Mouse (Mus musculus) MEL (cell line): ENCODE data around the gene Rnf207. TPM values are rescaled to one million over a fixed set of nuclear protein-coding genes. Genes with fewer than 3 reads are reported as not detected.

Experiments used
- DNase-seq: peaks from one replicate; pipeline ENCODE4 v3.0.0; 2011; ENCODE audit warnings: low read depth, low spot score
- H3K27ac ChIP-seq: 2 replicates; pipeline ENCODE4 v1.5.1; 2012; ENCODE audit warnings: low read depth, mild to moderate bottlenecking, control low read depth, low read length, moderate library complexity; ENCODE audit not compliant: control insufficient read depth
- H3K27me3 ChIP-seq, 2 experiments: fragments of 150-350 bp in 1 of 2; sonication (generic) in 1 of 2; 2 replicates each; pipeline ENCODE4 v1.6.1; 2012; ENCODE audit warnings: low read length in 2 of 2, mild to moderate bottlenecking in 2 of 2, improper control_type of control experiment in 1 of 2, moderate library complexity in 1 of 2; ENCODE audit not compliant: insufficient read depth in 2 of 2, control insufficient read depth in 1 of 2
- H3K36me3 ChIP-seq, 2 experiments: 2 replicates each; pipeline ENCODE4 v1.6.1; 2012 to 2014; ENCODE audit warnings: low read length in 2 of 2, improper control_type of control experiment in 1 of 2, inconsistent platforms in 1 of 2, mild to moderate bottlenecking in 1 of 2; ENCODE audit not compliant: insufficient read depth in 2 of 2, control insufficient read depth in 1 of 2
- H3K4me1 ChIP-seq, 2 experiments: fragments of 150-350 bp in 1 of 2; sonication (generic) in 1 of 2; 2 replicates each; pipeline ENCODE4 v1.6.1; 2012; ENCODE audit warnings: low read length in 2 of 2, improper control_type of control experiment in 1 of 2, mild to moderate bottlenecking in 1 of 2; ENCODE audit not compliant: insufficient read depth in 2 of 2, control insufficient read depth in 1 of 2
- H3K4me3 ChIP-seq, 2 experiments: fragments of 150-350 bp in 1 of 2; sonication (generic) in 1 of 2; 2 replicates each; pipeline ENCODE4 v1.5.1; 2012; ENCODE audit warnings: low read depth in 2 of 2, low read length in 2 of 2, mild to moderate bottlenecking in 2 of 2, moderate library complexity in 2 of 2, control low read depth in 1 of 2, improper control_type of control experiment in 1 of 2; ENCODE audit not compliant: control insufficient read depth in 1 of 2, insufficient read depth in 1 of 2
- H3K79me2 ChIP-seq: 2 replicates; pipeline ENCODE4 v1.6.1; 2012; ENCODE audit warnings: mild to moderate bottlenecking, low read length, moderate library complexity; ENCODE audit not compliant: control insufficient read depth, poor library complexity, insufficient read depth
- H3K9ac ChIP-seq: 2 replicates; pipeline ENCODE4 v1.6.1; 2012; ENCODE audit warnings: low read depth, mild to moderate bottlenecking, control low read depth, low read length, moderate library complexity; ENCODE audit not compliant: control insufficient read depth, poor library complexity, severe bottlenecking
- H3K9me3 ChIP-seq: fragments of 150-350 bp; sonication (generic); replicated peaks from 2 replicates; pipeline ENCODE4 v1.6.1; 2012; ENCODE audit warnings: mild to moderate bottlenecking, low read length, improper control_type of control experiment, moderate library complexity; ENCODE audit not compliant: insufficient read depth
- BHLHE40 ChIP-seq: IDR thresholded peaks from 2 replicates; pipeline ENCODE4 v1.6.1; 2012; ENCODE audit warnings: low read depth, mild to moderate bottlenecking, inconsistent platforms, low read length, improper control_type of control experiment, borderline replicate concordance
- CHD2 ChIP-seq: IDR thresholded peaks from 2 replicates; pipeline ENCODE4 v1.6.1; 2011; ENCODE audit warnings: low read length, improper control_type of control experiment
- CTCF ChIP-seq, 3 experiments: IDR thresholded peaks in 2 of 3; conservative IDR thresholded peaks in 1 of 3; 2 replicates each; pipeline ENCODE4 v1.5.1; 2011 to 2012; ENCODE audit warnings: low read length in 3 of 3, low read depth in 2 of 3, mild to moderate bottlenecking in 2 of 3, improper control_type of control experiment in 1 of 3, inconsistent platforms in 1 of 3, mixed read lengths in 1 of 3, moderate library complexity in 1 of 3; ENCODE audit not compliant: control insufficient read depth in 1 of 3, insufficient read depth in 1 of 3, poor library complexity in 1 of 3, severe bottlenecking in 1 of 3
- GABPA ChIP-seq: IDR thresholded peaks from 2 replicates; pipeline ENCODE4 v1.6.1; 2012; ENCODE audit warnings: low read depth, mild to moderate bottlenecking, inconsistent platforms, low read length, improper control_type of control experiment, moderate library complexity
- HCFC1 ChIP-seq: IDR thresholded peaks from 2 replicates; pipeline ENCODE4 v1.6.1; 2012; ENCODE audit warnings: low read depth, mild to moderate bottlenecking, inconsistent platforms, low read length, improper control_type of control experiment, moderate library complexity
- KAT2A ChIP-seq: conservative IDR thresholded peaks from 2 replicates; pipeline ENCODE4 v1.6.1; 2012; ENCODE audit warnings: low read depth, low read length, improper control_type of control experiment, inconsistent platforms
- MAZ ChIP-seq: IDR thresholded peaks from 2 replicates; pipeline ENCODE4 v1.6.1; 2012; ENCODE audit warnings: low read depth, mild to moderate bottlenecking, inconsistent platforms, low read length, improper control_type of control experiment
- MXI1 ChIP-seq: IDR thresholded peaks from 2 replicates; pipeline ENCODE4 v1.6.1; 2011; ENCODE audit warnings: mild to moderate bottlenecking, low read depth, low read length, improper control_type of control experiment
- MYB ChIP-seq: IDR thresholded peaks from 2 replicates; pipeline ENCODE4 v1.6.1; 2011; ENCODE audit warnings: mild to moderate bottlenecking, low read depth, low read length, improper control_type of control experiment
- NELFE ChIP-seq: IDR thresholded peaks from 2 replicates; pipeline ENCODE4 v1.6.1; 2011; ENCODE audit warnings: low read depth, low read length, improper control_type of control experiment
- NRF1 ChIP-seq: IDR thresholded peaks from 2 replicates; pipeline ENCODE4 v1.6.1; 2014; ENCODE audit warnings: low read depth, mild to moderate bottlenecking, inconsistent platforms, low read length, improper control_type of control experiment, moderate library complexity; ENCODE audit not compliant: poor library complexity, insufficient read depth, severe bottlenecking
- POLR2AphosphoS2 ChIP-seq: IDR thresholded peaks from 2 replicates; pipeline ENCODE4 v1.6.1; 2011; ENCODE audit warnings: low read length, improper control_type of control experiment
- RAD21 ChIP-seq: IDR thresholded peaks from 2 replicates; pipeline ENCODE4 v1.6.1; 2011; ENCODE audit warnings: mild to moderate bottlenecking, low read depth, low read length, improper control_type of control experiment
- RCOR1 ChIP-seq: IDR thresholded peaks from 2 replicates; pipeline ENCODE4 v1.6.1; 2012; ENCODE audit warnings: low read depth, mild to moderate bottlenecking, inconsistent platforms, low read length, improper control_type of control experiment
- SMC3 ChIP-seq: IDR thresholded peaks from 2 replicates; pipeline ENCODE4 v1.6.1; 2011; ENCODE audit warnings: low read depth, low read length, improper control_type of control experiment
- TBP ChIP-seq: IDR thresholded peaks from 2 replicates; pipeline ENCODE4 v1.8.0; 2011; ENCODE audit warnings: low read depth, low read length, improper control_type of control experiment
- TCF12 ChIP-seq: IDR thresholded peaks from 2 replicates; pipeline ENCODE4 v1.6.1; 2014; ENCODE audit warnings: low read depth, mild to moderate bottlenecking, inconsistent platforms, low read length, improper control_type of control experiment, moderate library complexity
- ZNF384 ChIP-seq: IDR thresholded peaks from 2 replicates; pipeline ENCODE4 v1.6.1; 2012; ENCODE audit warnings: low read depth, mild to moderate bottlenecking, inconsistent platforms, low read length, improper control_type of control experiment
- polyA plus RNA-seq, 2 experiments: library from polyadenylated mRNA; stranded (reverse) in 1 of 2; unstranded in 1 of 2; fragments of >175 nt in 1 of 2; fragments of >200 nt in 1 of 2; gene quantifications; 2 replicates each; pipeline versions ENCODE4 v1.2.1 to v1.2.4; 2012; ENCODE audit warnings: low replicate concordance in 2 of 2, low read depth in 1 of 2; ENCODE audit not compliant: insufficient read length in 2 of 2, insufficient read depth in 1 of 2, missing spikeins in 1 of 2
- total RNA-seq: library from RNA; depleted of rRNA; stranded (reverse); fragments of 300-350 nt; gene quantifications from 2 replicates; pipeline ENCODE4 v1.2.3, GENCODE M21; 2012

Rnf207 gene
- total and polyA plus RNA-seq, 3 experiments = 0.36 TPM; not detected in 2

DNA sequence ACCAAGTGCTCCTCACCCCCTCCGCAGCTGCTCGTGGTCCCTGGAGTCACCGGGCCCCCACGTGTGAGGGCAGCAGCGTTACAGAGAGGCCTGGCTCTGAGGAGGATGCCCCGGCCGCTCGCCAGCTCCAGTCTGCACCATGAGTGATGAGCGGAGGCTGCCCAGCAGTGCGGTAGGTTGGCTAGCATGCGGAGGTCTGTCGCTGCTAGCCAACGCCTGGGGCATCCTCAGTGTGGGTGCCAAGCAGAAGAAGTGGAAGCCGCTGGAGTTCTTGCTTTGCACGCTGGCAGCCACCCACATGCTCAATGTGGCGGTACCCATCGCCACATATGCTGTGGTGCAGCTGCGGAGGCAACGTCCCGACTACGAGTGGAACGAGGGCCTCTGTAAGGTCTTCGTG lies 39.8 kb downstream of the Rnf207 start:
- H3K27ac ChIP-seq = no peak overlapping the region
- H3K27me3 ChIP-seq = no peaks in the 10 kb centered on the region
- no peak for DNase-seq
- no peaks in the 10 kb centered on the region for H3K36me3 ChIP-seq
- TF ChIP-seq MAZ (no peak), HCFC1 (no peak), MYB (no peak), RCOR1 (no peak), SMC3 (no peak), NELFE (no peak), ZNF384 (no peak), POLR2AphosphoS2 (no peak)
- H3K79me2 ChIP-seq = no peaks in the 10 kb centered on the region
- H3K4me1 ChIP-seq = no peaks in the 10 kb centered on the region
- H3K9ac ChIP-seq = no peak overlapping the region
- H3K4me3 ChIP-seq = no peak overlapping the region
- H3K9me3 ChIP-seq = no peaks in the 10 kb centered on the region

DNA sequence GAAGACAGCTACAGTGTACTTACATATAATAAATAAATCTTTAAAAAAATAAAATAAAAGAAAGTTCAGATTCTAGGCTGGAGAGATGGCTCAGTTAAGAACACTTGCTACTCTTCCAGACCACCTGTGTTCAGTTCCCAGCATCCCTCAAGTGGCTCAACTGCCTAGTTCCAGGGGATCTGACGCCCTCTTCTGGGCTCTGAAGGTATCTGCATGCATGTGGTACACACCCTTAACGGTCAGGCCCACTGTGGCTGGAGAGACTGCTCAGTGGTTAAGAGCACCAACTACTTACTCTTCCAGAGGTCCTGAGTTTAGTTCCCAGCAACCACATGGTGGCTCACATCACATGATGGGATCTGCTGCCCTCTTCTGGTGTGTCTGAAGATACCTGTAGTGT lies 40.9 kb downstream of the Rnf207 start:
- no peak for DNase-seq
- Histone ChIP-seq H3K4me3 (no peak overlapping the region), H3K9me3 (no peaks in the 10 kb centered on the region), H3K27ac (no peak overlapping the region), H3K27me3 (no peaks in the 10 kb centered on the region), H3K36me3 (no peaks in the 10 kb centered on the region), H3K79me2 (no peaks in the 10 kb centered on the region), H3K4me1 (no peaks in the 10 kb centered on the region), H3K9ac (no peak overlapping the region)
- TF ChIP-seq MXI1 (no peak), ZNF384 (no peak), CHD2 (no peak), TCF12 (no peak), KAT2A (no peak), NELFE (no peak), SMC3 (peak; percentile 31), CTCF (IDR thresholded peaks at IDR 0.05 in 2 of 3, conservative IDR thresholded peaks at IDR 0.05 in 1 of 3; ENCODE audit: control insufficient read depth in 1 of 3, insufficient read depth in 1 of 3, low read depth in 2 of 3, low read length in 3 of 3, poor library complexity in 1 of 3, severe bottlenecking in 1 of 3) (peak in 2 of 3 experiments; percentile 10 to 29; a peak in 1 of 6 replicates), TBP (no peak), MYB (no peak), BHLHE40 (no peak), RAD21 (no peak; the same call in 1 of the 2 replicates), GABPA (no peak), NRF1 (no peak), RCOR1 (no peak)
